Mouse (Mus musculus): ENCODE measurements around the gene Abcg4. TPM values are rescaled to one million over a fixed set of nuclear protein-coding genes. Genes with fewer than 3 reads are reported as not detected.
"Not testable (repeated sequence)": the region's sequence is repeated elsewhere in the genome, so short reads cannot be mapped to it uniquely, and the experiment has no call there.

Gene Abcg4
- polyA plus RNA-seq (2012; rRNA removed) = 1.7 and 1.9 TPM in 2 replicates

DNA sequence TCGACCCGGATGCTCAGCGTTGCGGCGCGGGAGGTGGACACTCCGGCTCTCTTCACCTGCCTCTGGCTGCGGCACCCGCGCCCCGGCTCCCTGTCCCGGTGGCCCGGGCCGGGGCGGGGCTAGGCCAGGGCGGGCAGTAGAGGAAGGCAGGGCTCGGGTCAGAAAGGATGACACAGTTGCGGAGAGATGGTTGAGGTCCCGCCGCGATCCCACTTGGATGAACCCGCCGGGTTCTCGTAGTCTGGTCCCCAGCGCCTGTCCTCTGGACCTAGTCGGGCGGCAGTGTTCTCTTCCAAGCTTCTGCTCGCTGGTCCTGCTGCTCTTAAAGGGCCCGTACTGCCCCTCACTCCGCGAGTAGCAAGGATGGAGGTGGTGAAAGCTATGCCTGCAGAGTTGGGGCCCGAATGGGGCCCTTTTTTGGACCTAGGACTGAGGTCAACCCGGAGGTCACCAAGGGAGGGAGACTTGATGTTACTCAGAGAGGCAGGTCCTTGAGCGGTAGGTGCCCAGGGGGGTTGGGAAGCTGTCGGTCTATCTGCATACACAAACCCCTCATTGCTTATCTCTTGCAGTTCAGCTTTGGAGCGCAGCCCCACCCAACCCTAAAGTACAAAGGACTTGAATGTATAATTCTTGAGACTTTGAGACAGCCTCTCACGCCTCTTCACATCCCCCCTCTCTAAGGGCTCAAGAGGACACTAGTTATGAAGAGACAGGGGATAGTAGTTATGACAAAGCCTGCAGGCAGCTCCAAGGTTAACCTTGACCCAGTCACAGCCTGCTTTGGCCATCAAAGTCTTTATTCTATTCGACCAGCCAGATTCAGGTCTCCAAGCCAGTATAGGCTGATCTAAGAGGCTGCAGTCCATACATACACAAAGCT is at the start of gene Abcg4:
Abcg4 (minus strand) TSS at position 540 of the 883 bp plus-strand sequence.
- TF ChIP-seq CTCF (IDR thresholded peaks at IDR 0.05; ENCODE audit: insufficient read depth, low read length) (no peak), POLR2A (IDR thresholded peaks at IDR 0.05; ENCODE audit: borderline replicate concordance, extremely low read depth, low read depth, low read length) (no peak)
- Histone ChIP-seq H3K4me3 (replicated peaks; ENCODE audit: extremely low read depth, low read depth, low read length) (peak within 1 kb of the TSS; percentile 47), H3K4me1 (ENCODE audit: control insufficient read depth, insufficient read depth, low read length) (peaks cover 4% of the 10 kb centered on the region; the same call in 1 of the 2 replicates)
- DNase-seq = no peak
- 2% methylated on average over 38 of the region's 38 CpGs for WGBS

DNA sequence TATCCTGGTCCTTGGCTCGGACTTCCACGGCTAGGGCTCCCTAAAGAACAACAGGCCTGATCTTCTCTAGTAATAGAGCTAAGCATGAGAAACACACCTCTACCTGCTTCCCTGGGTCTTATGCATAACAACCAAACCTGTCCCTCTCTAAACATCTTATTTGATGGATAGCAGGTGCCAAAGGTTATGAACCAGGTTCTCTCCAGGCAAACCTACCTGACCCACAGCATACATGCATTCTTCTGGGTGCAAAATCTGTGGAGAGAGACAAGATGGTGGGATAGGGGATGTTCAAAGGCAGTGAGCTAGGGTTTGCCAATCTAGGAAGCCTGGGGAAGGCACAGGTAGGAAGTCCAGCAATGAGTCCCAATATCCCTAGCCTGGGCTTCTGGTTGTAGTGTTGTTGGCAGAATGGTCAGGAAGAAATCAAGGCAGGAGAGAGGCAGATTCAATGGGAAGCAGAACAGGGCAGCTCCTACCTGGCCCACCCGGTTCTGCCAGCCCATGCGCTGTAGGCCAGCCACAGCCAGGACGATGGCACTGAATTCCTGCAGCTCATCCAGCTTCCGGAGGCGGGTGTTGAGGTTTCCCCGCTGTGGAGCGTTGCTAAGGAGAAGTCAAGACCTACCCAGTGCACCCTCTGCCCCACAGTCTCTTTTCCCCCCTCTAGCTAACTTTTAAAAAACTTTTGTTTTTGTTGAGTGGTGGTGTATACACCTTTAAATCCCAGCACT is 49.2 kb upstream of the Abcg4 start:
- no peak for TF ChIP-seq POLR2A (IDR thresholded peaks at IDR 0.05; ENCODE audit: borderline replicate concordance, extremely low read depth, low read depth, low read length)
- no peak for TF ChIP-seq CTCF (IDR thresholded peaks at IDR 0.05; ENCODE audit: insufficient read depth, low read length)
- 67% methylated on average over 9 of the region's 9 CpGs for WGBS
- no peak for DNase-seq
- no peak overlapping the region for H3K4me3 ChIP-seq (replicated peaks; ENCODE audit: extremely low read depth, low read depth, low read length)
- H3K4me1 ChIP-seq (ENCODE audit: control insufficient read depth, insufficient read depth, low read length) = no peaks in the 10 kb centered on the region; the same call in 1 of the 2 replicates

DNA sequence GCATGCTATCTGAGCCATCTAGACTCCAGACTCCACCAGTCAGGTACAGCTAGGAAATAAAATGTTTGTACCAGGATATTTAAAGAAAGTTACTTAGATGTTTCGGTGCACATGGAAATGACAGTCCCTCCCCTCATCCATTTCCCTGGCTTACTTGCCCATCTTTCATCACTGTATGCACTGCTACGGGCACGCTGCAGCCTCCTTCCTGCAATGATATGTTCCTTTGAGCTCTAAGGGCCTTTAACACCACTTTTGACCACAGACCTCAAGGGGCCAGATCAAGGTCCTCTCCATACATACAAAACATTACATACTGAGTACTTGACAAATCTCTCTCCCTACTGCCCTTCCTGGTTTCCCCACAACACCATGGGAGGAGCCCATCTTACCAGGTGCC is 48.5 kb upstream of the Abcg4 start:
- H3K4me3 ChIP-seq (replicated peaks; ENCODE audit: extremely low read depth, low read depth, low read length) = no peak overlapping the region
- no peak for TF ChIP-seq POLR2A (IDR thresholded peaks at IDR 0.05; ENCODE audit: borderline replicate concordance, extremely low read depth, low read depth, low read length)
- TF ChIP-seq CTCF (IDR thresholded peaks at IDR 0.05; ENCODE audit: insufficient read depth, low read length) = no peak
- no peak for DNase-seq
- no peaks in the 10 kb centered on the region; the same call in 1 of the 2 replicates for H3K4me1 ChIP-seq (ENCODE audit: control insufficient read depth, insufficient read depth, low read length)
- 68% methylated on average over 3 of the region's 3 CpGs for WGBS

DNA sequence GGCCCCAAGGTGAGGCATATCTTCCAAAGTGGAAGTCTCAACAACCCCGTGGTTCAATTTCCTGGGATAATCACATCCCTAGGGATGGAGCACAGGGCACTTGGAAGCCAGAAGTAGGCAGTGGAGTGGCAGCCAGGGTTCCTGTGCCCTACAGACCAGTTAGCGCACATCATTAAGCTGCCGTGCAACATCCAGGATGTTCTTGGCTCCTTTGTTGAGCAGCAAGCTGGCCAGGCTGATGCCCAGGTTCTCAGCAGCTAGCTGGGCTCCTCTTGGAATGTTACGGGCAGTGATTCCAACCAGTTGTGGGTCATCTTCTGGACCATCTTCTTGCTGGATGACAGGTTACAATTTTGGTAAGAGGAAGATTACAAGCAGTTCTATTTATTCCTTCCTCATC is 48.1 kb upstream of the Abcg4 start:
- not testable (repeated sequence) for H3K4me3 ChIP-seq (replicated peaks; ENCODE audit: extremely low read depth, low read depth, low read length); H3K4me1 ChIP-seq (ENCODE audit: control insufficient read depth, insufficient read depth, low read length); DNase-seq
- WGBS = 46% methylated on average over 4 of the region's 4 CpGs

DNA sequence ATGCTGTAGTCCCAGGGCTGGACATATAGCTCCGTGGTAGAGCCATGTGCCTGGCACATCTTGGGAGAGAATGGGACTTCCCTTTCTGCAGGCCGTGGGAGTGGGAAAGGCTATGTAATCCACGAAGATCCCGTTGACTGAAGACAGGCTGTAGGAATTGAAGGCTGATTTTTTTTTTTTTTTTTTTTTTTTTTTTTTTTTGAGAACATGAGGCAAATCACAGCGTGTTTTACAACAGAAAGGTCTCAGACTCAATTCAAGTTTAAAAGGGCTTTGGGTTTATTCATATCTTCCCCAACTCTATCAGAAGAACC is 47.6 kb upstream of the Abcg4 start:
- 12% methylated on average over 5 of the region's 5 CpGs for WGBS
- DNase-seq = no peak
- TF ChIP-seq POLR2A (IDR thresholded peaks at IDR 0.05; ENCODE audit: borderline replicate concordance, extremely low read depth, low read depth, low read length) (no peak), CTCF (IDR thresholded peaks at IDR 0.05; ENCODE audit: insufficient read depth, low read length) (no peak)
- H3K4me3 ChIP-seq (replicated peaks; ENCODE audit: extremely low read depth, low read depth, low read length) = no peak overlapping the region
- no peaks in the 10 kb centered on the region; the same call in 1 of the 2 replicates for H3K4me1 ChIP-seq (ENCODE audit: control insufficient read depth, insufficient read depth, low read length)

DNA sequence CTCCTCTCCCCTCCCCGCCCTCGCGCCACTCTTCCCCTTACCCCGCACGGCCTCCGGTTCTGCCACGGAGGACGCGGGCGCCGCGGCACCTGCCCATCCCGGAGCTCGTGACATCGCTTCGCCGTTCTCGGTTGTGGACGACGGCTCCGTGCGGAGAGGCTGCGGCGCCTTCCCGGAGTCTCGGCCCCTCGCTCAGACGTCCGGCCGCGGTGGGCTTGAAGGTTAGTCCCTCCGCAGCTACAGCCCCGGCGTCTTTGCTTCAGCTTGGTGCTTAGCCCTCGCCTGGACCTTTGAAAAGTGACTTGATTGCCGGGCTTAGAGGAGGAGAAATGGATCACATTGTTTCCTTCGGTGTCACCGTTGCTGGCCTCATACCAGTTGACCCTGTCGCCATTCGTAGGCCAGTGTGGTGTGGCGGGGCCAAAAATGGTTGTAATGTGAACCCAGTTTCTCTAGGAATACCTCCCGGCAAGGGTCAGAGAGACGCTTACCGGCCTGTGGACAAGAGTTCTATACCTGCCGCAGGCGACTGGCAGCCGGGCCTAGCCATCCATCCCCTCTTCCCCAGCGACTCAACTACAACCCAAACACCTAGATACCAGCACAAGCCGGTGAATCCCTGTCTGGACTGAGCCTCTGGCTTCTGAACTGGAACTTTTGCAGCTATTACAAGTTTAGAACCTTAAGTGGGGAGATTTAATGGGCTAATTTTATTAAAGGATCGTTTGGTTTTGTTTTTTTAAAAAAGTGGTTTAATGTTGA is 47.1 kb upstream of the Abcg4 start:
- H3K4me1 ChIP-seq (ENCODE audit: control insufficient read depth, insufficient read depth, low read length) = no peaks in the 10 kb centered on the region; the same call in 1 of the 2 replicates
- DNase-seq = no peak
- H3K4me3 ChIP-seq (replicated peaks; ENCODE audit: extremely low read depth, low read depth, low read length) = peak overlapping the region; percentile 87
- WGBS = under 1% methylated on average over 50 of the region's 50 CpGs
- TF ChIP-seq CTCF (IDR thresholded peaks at IDR 0.05; ENCODE audit: insufficient read depth, low read length) = no peak
- TF ChIP-seq POLR2A (IDR thresholded peaks at IDR 0.05; ENCODE audit: borderline replicate concordance, extremely low read depth, low read depth, low read length) = no peak

DNA sequence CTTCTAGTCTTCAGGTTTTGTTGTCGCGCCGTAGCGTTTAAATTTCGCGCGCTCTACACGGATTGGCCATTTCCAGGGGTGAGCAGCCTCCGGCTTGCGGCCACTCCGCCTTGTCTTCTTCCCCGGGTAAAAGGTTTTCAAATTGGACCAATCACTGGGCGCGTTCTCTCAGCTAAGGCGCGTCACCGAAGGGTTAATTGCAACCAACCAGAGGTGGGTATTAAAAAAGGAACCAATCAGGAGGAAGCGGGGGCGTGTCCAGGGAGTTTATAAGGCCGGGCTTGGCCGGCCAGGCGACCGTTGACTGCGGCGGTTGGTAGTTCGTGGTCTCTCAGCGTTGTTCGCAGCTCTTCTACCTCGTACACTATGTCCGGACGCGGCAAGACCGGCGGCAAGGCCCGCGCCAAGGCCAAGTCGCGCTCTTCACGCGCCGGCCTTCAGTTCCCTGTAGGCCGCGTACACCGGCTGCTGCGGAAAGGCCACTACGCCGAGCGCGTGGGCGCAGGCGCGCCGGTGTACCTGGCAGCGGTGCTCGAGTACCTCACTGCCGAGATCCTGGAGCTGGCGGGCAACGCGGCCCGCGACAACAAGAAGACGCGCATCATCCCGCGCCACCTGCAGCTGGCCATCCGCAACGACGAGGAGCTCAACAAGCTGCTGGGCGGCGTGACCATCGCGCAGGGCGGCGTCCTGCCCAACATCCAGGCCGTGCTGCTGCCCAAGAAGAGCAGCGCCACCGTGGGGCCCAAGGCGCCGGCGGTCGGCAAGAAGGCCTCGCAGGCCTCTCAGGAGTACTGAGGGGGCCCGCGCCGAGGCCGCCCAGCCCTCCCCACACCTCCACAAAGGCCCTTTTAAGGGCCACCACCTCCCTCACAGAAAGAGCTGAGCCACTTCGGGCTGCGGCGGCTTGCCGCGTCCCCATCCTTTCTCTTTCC is 46.2 kb upstream of the Abcg4 start, which contains the start of gene H2afx:
H2afx (plus strand) TSS at position 299 of the 935 bp plus-strand sequence.
- WGBS = under 1% methylated on average over 91 of the region's 91 CpGs

DNA sequence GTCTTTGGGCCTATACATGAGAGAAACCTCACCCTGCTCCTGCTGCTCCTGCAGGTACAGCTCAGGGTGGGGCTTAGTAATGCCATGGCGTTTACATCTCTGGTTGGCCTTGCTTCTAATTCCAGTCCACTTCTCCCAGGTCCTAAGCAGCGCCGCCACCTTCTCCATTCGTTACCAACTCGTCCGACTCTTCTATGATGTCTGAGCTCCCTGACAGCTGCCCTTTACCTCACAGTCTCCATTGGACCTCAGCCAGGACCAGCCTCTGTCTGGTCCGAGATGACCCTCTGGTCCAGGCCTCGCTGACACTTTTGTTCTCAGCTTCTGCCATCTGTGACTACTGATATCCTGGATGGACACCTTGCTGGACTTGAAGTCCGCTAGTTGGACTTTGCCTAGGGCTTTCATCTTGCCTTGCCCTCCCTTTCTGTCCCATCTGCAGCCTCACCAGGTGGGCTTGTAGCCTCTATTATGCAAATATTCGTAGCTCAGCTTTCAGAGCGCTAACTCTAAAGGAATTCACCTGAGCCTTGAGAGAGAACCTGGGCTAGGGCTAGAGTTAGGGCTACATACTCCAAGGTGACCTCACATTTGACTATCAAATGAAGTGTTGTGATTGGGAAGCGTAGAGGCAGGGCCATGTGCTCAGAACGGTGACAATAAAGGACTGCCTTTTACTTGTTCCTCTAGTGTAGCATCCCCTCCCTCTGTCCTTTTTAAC is 44.7 kb upstream of the Abcg4 start:
- WGBS = 91% methylated on average over 13 of the region's 13 CpGs
- no peak for TF ChIP-seq CTCF (IDR thresholded peaks at IDR 0.05; ENCODE audit: insufficient read depth, low read length)
- TF ChIP-seq POLR2A (IDR thresholded peaks at IDR 0.05; ENCODE audit: borderline replicate concordance, extremely low read depth, low read depth, low read length) = no peak
- DNase-seq = no peak
- H3K4me1 ChIP-seq (ENCODE audit: control insufficient read depth, insufficient read depth, low read length) = no peaks in the 10 kb centered on the region; the same call in 1 of the 2 replicates
- no peak overlapping the region for H3K4me3 ChIP-seq (replicated peaks; ENCODE audit: extremely low read depth, low read depth, low read length)

More for the DNA sequence above, 46.2 kb upstream of the Abcg4 start, which contains the start of gene H2afx:
- DNase-seq = peak; percentile 98
- Histone ChIP-seq H3K4me1 (ENCODE audit: control insufficient read depth, insufficient read depth, low read length) (no peaks in the 10 kb centered on the region; the same call in 1 of the 2 replicates), H3K4me3 (replicated peaks; ENCODE audit: extremely low read depth, low read depth, low read length) (peak within 1 kb of the TSS; percentile 87)
- TF ChIP-seq POLR2A (IDR thresholded peaks at IDR 0.05; ENCODE audit: borderline replicate concordance, extremely low read depth, low read depth, low read length) (peak; percentile 100), CTCF (IDR thresholded peaks at IDR 0.05; ENCODE audit: insufficient read depth, low read length) (no peak)
